Mouse (Mus musculus): ENCODE measurements around the gene Slc10a6. TPM values are rescaled to one million over a fixed set of nuclear protein-coding genes. Genes with fewer than 3 reads are reported as not detected.

Slc10a6 gene
- polyA plus RNA-seq, 1 experiment from 2014 or later, result not detected

- Histone ChIP-seq H3K4me3 (replicated peaks; ENCODE audit: low read length) (no peak overlapping the region), H3K4me1 (replicated peaks; ENCODE audit: control insufficient read depth, insufficient read depth, low read length) (peaks cover 6% of the 10 kb centered on the region; the same call in 1 of the 2 replicates), H3K4me2 (ENCODE audit: low read length) (no peak overlapping the region), H3K27me3 (replicated peaks; ENCODE audit: control insufficient read depth, insufficient read depth, low read length) (no peaks in the 10 kb centered on the region), H3K36me3 (ENCODE audit: control insufficient read depth, insufficient read depth) (no peaks in the 10 kb centered on the region), H3K9ac (replicated peaks; ENCODE audit: low read depth, low read length) (no peak overlapping the region), H3K9me3 (ENCODE audit: control insufficient read depth, low read length) (no peaks in the 10 kb centered on the region), H3K27ac (ENCODE audit: low read length) (no peak overlapping the region)
- ATAC-seq, result peak; percentile 36; the same call in 1 of the 2 replicates
- 34% methylated on average over 3 of the region's 3 CpGs for WGBS
These were observed 30.4 kb upstream of the Slc10a6 start for GRCm38 (mm10) chr5:103659571-103659970.

GRCm38 (mm10) chr5:103658921-103659320 lies 29.7 kb upstream of the Slc10a6 start:
- no peak for ATAC-seq
- Histone ChIP-seq H3K4me2 (ENCODE audit: low read length) (no peak overlapping the region), H3K4me1 (replicated peaks; ENCODE audit: control insufficient read depth, insufficient read depth, low read length) (peaks cover 6% of the 10 kb centered on the region; the same call in 1 of the 2 replicates), H3K36me3 (ENCODE audit: control insufficient read depth, insufficient read depth) (no peaks in the 10 kb centered on the region), H3K27ac (ENCODE audit: low read length) (no peak overlapping the region), H3K27me3 (replicated peaks; ENCODE audit: control insufficient read depth, insufficient read depth, low read length) (no peaks in the 10 kb centered on the region), H3K4me3 (replicated peaks; ENCODE audit: low read length) (no peak overlapping the region), H3K9me3 (ENCODE audit: control insufficient read depth, low read length) (no peaks in the 10 kb centered on the region), H3K9ac (replicated peaks; ENCODE audit: low read depth, low read length) (no peak overlapping the region)
- 63% methylated on average over 5 of the region's 5 CpGs for WGBS

GRCm38 (mm10) chr5:103655346-103656118 lies 26.3 kb upstream of the Slc10a6 start, which contains the start of gene 1700016H13Rik:
Gene 1700016H13Rik, minus strand, starts transcription at chr5:103656010.
- Histone ChIP-seq H3K4me3 (replicated peaks; ENCODE audit: low read length) (peak within 1 kb of the TSS; percentile 66), H3K27ac (ENCODE audit: low read length) (peak within 1 kb of the TSS; percentile 28; the same call in 1 of the 2 replicates), H3K9ac (replicated peaks; ENCODE audit: low read depth, low read length) (peak within 1 kb of the TSS; percentile 89), H3K4me2 (ENCODE audit: low read length) (peak within 1 kb of the TSS; percentile 99), H3K9me3 (ENCODE audit: control insufficient read depth, low read length) (no peaks in the 10 kb centered on the region), H3K36me3 (ENCODE audit: control insufficient read depth, insufficient read depth) (no peaks in the 10 kb centered on the region), H3K27me3 (replicated peaks; ENCODE audit: control insufficient read depth, insufficient read depth, low read length) (no peaks in the 10 kb centered on the region), H3K4me1 (replicated peaks; ENCODE audit: control insufficient read depth, insufficient read depth, low read length) (peaks cover 6% of the 10 kb centered on the region; the same call in 1 of the 2 replicates)
- 1% methylated on average over 51 of the region's 56 CpGs for WGBS
- ATAC-seq, result peak; percentile 81

GRCm38 (mm10) chr5:103654780-103655179 lies 25.6 kb upstream of the Slc10a6 start:
- H3K27me3 ChIP-seq (replicated peaks; ENCODE audit: control insufficient read depth, insufficient read depth, low read length), result no peaks in the 10 kb centered on the region
- H3K9ac ChIP-seq (replicated peaks; ENCODE audit: low read depth, low read length), result no peak overlapping the region
- 57% methylated on average over 4 of the region's 4 CpGs for WGBS
- ATAC-seq, result no peak
- peaks cover 6% of the 10 kb centered on the region; the same call in 1 of the 2 replicates for H3K4me1 ChIP-seq (replicated peaks; ENCODE audit: control insufficient read depth, insufficient read depth, low read length)
- no peak overlapping the region for H3K27ac ChIP-seq (ENCODE audit: low read length)
- no peaks in the 10 kb centered on the region for H3K36me3 ChIP-seq (ENCODE audit: control insufficient read depth, insufficient read depth)
- peak overlapping the region; percentile 66 for H3K4me3 ChIP-seq (replicated peaks; ENCODE audit: low read length)
- no peaks in the 10 kb centered on the region for H3K9me3 ChIP-seq (ENCODE audit: control insufficient read depth, low read length)
- peak overlapping the region; percentile 99 for H3K4me2 ChIP-seq (ENCODE audit: low read length)

GRCm38 (mm10) chr5:103654225-103654624 lies 25.0 kb upstream of the Slc10a6 start:
- Histone ChIP-seq H3K4me2 (ENCODE audit: low read length) (no peak overlapping the region), H3K36me3 (ENCODE audit: control insufficient read depth, insufficient read depth) (no peaks in the 10 kb centered on the region), H3K27me3 (replicated peaks; ENCODE audit: control insufficient read depth, insufficient read depth, low read length) (no peaks in the 10 kb centered on the region), H3K4me1 (replicated peaks; ENCODE audit: control insufficient read depth, insufficient read depth, low read length) (peaks cover 6% of the 10 kb centered on the region; the same call in 1 of the 2 replicates), H3K4me3 (replicated peaks; ENCODE audit: low read length) (no peak overlapping the region), H3K9ac (replicated peaks; ENCODE audit: low read depth, low read length) (no peak overlapping the region), H3K9me3 (ENCODE audit: control insufficient read depth, low read length) (no peaks in the 10 kb centered on the region), H3K27ac (ENCODE audit: low read length) (no peak overlapping the region)
- WGBS, result 28% methylated on average over 6 of the region's 6 CpGs
- ATAC-seq, result no peak

- Histone ChIP-seq H3K27me3 (replicated peaks; ENCODE audit: control insufficient read depth, insufficient read depth, low read length) (no peaks in the 10 kb centered on the region), H3K4me2 (ENCODE audit: low read length) (no peak overlapping the region), H3K9ac (replicated peaks; ENCODE audit: low read depth, low read length) (no peak overlapping the region), H3K4me1 (replicated peaks; ENCODE audit: control insufficient read depth, insufficient read depth, low read length) (no peaks in the 10 kb centered on the region), H3K4me3 (replicated peaks; ENCODE audit: low read length) (no peak overlapping the region), H3K27ac (ENCODE audit: low read length) (no peak overlapping the region), H3K36me3 (ENCODE audit: control insufficient read depth, insufficient read depth) (no peaks in the 10 kb centered on the region), H3K9me3 (ENCODE audit: control insufficient read depth, low read length) (no peaks in the 10 kb centered on the region)
- WGBS, result 87% methylated on average over 3 of the region's 3 CpGs
- ATAC-seq, result no peak
These were observed 18.1 kb upstream of the Slc10a6 start for GRCm38 (mm10) chr5:103647320-103647719.

- Histone ChIP-seq H3K4me1 (replicated peaks; ENCODE audit: control insufficient read depth, insufficient read depth, low read length) (no peaks in the 10 kb centered on the region), H3K4me3 (replicated peaks; ENCODE audit: low read length) (no peak overlapping the region), H3K27ac (ENCODE audit: low read length) (no peak overlapping the region), H3K4me2 (ENCODE audit: low read length) (no peak overlapping the region), H3K27me3 (replicated peaks; ENCODE audit: control insufficient read depth, insufficient read depth, low read length) (no peaks in the 10 kb centered on the region), H3K9ac (replicated peaks; ENCODE audit: low read depth, low read length) (no peak overlapping the region), H3K9me3 (ENCODE audit: control insufficient read depth, low read length) (no peaks in the 10 kb centered on the region), H3K36me3 (ENCODE audit: control insufficient read depth, insufficient read depth) (no peaks in the 10 kb centered on the region)
- ATAC-seq, result no peak
- 100% methylated on average over 1 of the region's 1 CpGs for WGBS
These were observed 15.0 kb upstream of the Slc10a6 start for GRCm38 (mm10) chr5:103644167-103644566.

DNA sequence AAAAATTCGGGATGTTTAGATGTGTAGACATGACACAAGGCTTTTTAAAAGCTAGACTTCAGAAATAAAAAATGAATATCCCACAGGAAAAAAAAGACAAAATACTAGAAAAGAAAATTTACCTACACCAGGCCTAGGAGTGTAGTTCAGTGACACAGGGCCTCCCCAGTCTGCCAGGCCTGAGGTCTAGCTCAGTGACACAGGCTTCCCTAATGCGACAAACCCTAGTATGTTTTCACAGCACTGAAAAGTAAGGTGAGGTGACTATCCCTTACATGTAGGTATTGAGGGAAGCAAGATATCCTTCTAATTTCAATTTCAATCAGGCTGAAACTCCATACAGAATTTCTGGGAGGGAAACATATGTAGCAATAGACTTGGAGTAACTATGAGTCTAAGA lies 8.0 kb upstream of the Slc10a6 start:
- Histone ChIP-seq H3K36me3 (ENCODE audit: control insufficient read depth, insufficient read depth) (no peaks in the 10 kb centered on the region), H3K27me3 (replicated peaks; ENCODE audit: control insufficient read depth, insufficient read depth, low read length) (no peaks in the 10 kb centered on the region), H3K4me2 (ENCODE audit: low read length) (no peak overlapping the region), H3K9me3 (ENCODE audit: control insufficient read depth, low read length) (no peaks in the 10 kb centered on the region), H3K4me3 (replicated peaks; ENCODE audit: low read length) (no peak overlapping the region), H3K27ac (ENCODE audit: low read length) (no peak overlapping the region), H3K9ac (replicated peaks; ENCODE audit: low read depth, low read length) (no peak overlapping the region), H3K4me1 (replicated peaks; ENCODE audit: control insufficient read depth, insufficient read depth, low read length) (no peaks in the 10 kb centered on the region)
- 92% methylated on average over 2 of the region's 2 CpGs for WGBS
- ATAC-seq, result no peak

- Histone ChIP-seq H3K4me1 (replicated peaks; ENCODE audit: control insufficient read depth, insufficient read depth, low read length) (peaks cover 11% of the 10 kb centered on the region), H3K9ac (replicated peaks; ENCODE audit: low read depth, low read length) (no peak overlapping the region), H3K4me3 (replicated peaks; ENCODE audit: low read length) (no peak overlapping the region), H3K27me3 (replicated peaks; ENCODE audit: control insufficient read depth, insufficient read depth, low read length) (no peaks in the 10 kb centered on the region), H3K27ac (ENCODE audit: low read length) (no peak overlapping the region), H3K36me3 (ENCODE audit: control insufficient read depth, insufficient read depth) (no peaks in the 10 kb centered on the region), H3K4me2 (ENCODE audit: low read length) (no peak overlapping the region), H3K9me3 (ENCODE audit: control insufficient read depth, low read length) (no peaks in the 10 kb centered on the region)
- 73% methylated on average over 9 of the region's 9 CpGs for WGBS
- no peak for ATAC-seq
These were observed 814 bp upstream of the Slc10a6 start for GRCm38 (mm10) chr5:103629854-103630580.
